Mouse (Mus musculus) liver, adult 2 months (tissue): ENCODE measurements at regions not wholly inside any gene's neighbourhood (a gene's known extent, or its start where the extent isn't known, plus 50 kb on each side); places are given as distances from the start of the nearest gene placed in this dataset.

Experiments
- CTCF ChIP-seq: fragments of 200-500 bp; IDR thresholded peaks from 2 replicates; pipeline ENCODE4 v1.5.1; 2011; ENCODE audit warnings: low read depth, low read length, control low read depth
- POLR2A ChIP-seq: fragments of 200-500 bp; IDR thresholded peaks from 2 replicates; pipeline ENCODE4 v1.6.1; 2011; ENCODE audit warnings: low read length, control low read depth; ENCODE audit not compliant: insufficient read depth; ENCODE audit errors: extremely low read depth

GRCm38 (mm10) chr2:51799856-51800255 lies 135.1 kb downstream of the Rbm43 start:
- no peak for TF ChIP-seq POLR2A
- no peak for TF ChIP-seq CTCF
